Mouse (Mus musculus) fibroblast of lung, adult 2 months (primary cell): ENCODE data around the gene Irf2bp2.

Source experiments
- DNase-seq: peaks from one replicate; pipeline ENCODE4 v3.0.0-alpha.2; 2011; ENCODE audit warnings: low read depth

Gene Irf2bp2

DNA sequence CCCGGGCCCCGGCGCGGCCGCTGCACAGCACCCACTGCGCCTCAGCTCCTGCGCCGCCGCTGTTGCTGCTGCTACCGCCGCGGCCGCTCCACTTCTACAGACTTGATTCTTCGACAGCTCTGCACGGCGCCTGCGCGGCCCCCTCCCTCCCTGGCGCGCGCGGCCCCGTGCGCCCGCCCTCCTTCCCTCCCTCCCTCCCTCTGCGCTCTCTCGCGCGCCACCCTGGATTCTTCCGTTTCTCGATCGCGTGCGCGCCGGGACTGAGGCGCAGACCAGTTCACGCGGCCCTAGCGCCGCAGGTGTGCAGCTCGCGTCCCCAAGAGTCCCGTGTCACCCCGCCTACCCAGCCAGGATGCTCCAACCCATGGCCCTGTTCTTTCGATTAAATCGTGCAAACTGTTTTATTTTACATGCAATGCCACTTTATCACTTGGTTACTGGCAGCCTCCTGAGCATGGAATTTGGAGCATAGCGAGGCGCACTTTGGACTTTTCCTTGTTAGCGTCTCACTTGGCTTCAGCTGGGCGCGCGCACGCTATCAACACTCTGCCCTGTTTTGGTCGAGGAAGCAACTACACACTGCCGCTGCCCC lies at the start of gene Irf2bp2:
Gene Irf2bp2 (minus strand): TSS at position 98 of the 592 bp plus-strand sequence.
- peak; percentile 76 for DNase-seq

- no peak for DNase-seq
Measured at GRCm38 (mm10) chr8:126642665-126643064, 48.9 kb upstream of the Irf2bp2 start.

DNA sequence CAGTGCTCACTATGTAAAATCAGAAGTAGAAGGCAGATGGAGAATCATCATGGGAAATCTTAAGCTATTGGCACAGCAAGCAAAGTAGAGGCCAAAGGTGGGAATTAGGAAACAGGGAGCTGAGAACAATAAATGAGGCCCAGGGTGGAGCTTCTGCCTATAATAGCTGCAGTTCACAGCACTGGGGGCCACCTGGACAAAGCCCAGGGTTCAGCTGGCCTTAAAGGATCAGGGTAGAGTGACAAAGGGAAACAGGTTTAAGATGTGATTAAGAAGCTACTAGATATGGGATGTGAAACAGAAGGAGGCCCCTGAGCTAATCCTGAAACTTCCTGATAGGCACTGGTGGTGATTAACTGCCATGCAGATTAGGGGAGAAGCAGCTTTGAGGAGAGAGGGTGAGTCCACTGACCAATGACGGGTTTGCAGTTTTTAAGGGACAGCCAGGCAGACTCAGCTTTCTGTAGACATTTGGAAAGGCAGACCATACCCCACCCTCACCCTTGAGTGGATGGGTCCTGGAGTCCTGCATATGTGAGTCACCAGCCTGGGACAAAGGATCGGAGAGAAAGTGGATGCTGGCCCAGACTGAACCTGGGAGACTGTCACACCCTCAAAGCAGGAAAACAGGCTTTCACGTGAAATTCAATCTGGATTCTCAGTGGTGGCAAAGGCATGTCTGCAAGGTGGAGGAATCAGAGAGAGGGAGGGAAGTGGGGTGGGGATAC lies 47.9 kb upstream of the Irf2bp2 start:
- no peak for DNase-seq

DNA sequence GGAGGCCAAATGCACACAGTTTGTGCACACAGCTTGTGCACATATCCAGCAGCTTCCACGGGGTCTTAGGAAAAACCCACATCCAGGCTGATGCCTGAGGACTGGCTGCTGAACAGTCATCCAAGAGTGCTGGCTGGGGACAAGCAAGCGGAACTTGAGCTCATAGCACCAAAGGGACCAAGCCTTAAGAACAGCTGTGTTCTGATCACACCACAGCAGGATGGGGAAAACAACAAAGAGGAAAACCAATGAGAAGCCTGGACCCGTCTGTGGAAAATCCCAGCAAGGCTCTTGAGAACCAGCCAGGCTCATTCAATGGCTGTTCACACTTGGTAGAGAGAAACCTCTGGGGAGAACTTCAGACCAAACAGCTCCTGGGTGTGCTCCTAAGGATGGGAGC lies 45.4 kb upstream of the Irf2bp2 start:
- no peak for DNase-seq

GRCm38 (mm10) chr8:126638027-126638426 lies 44.2 kb upstream of the Irf2bp2 start:
- DNase-seq: no peak

DNA sequence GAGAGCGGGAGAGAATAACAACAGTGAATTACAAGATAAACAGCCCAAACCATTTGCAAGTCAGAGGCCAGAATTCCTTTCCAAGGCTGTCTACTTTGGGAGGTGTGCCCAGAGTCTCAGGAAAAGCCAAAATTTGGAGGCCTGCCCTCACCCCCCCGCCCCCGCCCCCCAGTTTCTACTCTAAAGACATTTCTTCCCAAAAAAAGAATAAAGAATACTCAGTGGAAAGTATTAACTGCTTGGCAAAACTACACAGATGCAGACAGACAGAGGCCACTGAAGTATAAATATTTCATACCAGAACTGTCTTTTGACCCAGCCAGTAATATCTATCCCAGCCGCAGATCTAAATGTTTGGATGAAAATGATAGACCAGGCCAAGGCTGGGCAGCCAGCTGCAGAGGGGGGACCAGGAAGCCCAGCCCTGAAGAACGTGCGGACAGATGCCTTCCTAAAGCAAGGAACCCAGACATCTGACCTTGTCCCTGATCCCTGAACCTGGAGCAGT lies 40.8 kb upstream of the Irf2bp2 start:
- no peak for DNase-seq

DNA sequence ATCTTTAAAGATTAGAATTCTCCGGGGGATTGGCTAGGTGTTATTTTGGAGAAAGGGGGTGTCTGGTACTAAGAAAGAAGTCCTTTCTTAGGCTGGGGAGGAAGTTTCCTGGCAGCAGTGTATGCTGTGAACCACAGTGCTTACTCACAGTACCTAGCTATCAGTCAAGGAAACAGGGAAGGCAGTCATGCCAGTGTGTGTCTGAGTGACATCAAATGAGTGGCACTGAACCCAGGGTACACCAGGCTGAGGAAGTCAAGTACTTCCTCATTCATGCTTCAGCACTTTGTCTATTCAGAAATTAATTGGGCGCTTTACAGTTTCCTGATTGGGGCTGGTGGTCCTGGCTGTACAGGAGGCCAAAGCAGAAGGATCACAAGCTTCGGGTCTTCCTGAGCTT lies 34.8 kb upstream of the Irf2bp2 start:
- no peak for DNase-seq

DNA sequence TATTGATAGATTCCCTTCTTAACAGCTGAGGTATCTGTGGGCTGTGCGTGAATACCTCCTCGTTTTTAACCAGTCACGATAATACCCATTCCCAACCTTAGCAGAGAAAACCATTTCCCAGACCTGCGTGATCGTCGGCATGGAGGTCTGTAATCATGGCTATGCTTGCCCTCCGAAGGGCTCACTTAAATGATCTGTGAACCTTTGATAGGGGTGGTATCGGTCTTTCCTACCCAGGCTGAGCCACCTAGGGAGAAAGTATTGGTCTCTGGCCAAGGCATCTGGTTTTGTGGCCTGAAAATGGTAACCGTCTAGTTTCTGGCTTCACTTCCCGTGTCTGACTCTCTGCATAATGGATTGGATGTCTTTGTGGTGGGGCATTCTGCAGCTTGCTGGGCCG lies 32.6 kb upstream of the Irf2bp2 start:
- DNase-seq: no peak

DNA sequence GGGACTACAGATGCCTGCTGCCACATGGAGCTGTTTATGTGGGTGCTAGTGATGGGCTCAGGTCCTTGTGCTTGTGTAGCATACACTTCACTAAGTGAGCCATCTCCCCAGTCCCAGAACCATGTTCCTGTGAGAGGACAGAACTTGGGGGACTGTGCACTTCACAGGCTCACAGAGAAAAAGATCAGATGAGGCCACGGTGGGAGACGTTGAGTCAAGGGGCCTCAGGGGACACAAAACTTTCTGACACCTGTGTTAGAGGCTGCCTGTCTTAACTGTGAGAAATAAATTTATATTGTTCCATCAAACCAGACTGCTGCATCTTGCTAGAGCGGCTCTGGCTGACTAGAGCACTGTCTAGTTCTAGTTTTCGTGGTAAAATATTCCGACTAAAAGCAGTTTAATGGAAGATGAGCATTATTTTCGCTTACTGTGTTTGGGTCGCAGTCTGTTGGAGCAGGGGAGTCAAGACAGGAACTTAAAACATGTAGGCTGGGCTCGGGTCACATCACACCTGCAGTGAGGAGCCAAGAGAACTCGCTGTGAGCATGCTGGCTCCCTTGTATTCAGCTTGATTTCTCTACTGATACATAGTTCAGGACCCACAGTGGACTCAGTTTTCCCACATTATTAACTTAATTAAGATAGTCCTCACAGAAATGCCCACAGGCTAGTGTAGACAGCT lies 28.5 kb upstream of the Irf2bp2 start:
- no peak for DNase-seq

- no peak for DNase-seq
Measured at GRCm38 (mm10) chr8:126620721-126621120, 26.9 kb upstream of the Irf2bp2 start.

DNA sequence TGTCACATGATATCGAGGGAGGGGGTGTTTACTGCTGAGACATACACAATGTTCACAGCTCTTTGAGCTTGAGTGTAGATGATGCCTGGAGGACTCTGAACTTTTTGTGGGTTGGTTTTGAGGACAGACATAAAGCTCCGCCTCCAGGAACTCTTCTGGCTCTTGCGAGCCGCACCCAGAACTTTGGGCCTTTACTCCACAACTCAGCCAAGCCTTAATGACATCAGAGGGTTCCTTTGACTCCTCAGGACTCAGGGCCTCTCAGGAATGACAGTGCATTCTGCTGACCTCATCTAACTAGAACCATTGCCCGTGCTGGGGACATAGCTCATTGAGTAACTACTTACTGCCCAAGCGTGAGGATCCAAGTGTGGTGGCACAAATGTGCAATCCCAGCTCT lies 25.7 kb upstream of the Irf2bp2 start:
- no peak for DNase-seq

DNA sequence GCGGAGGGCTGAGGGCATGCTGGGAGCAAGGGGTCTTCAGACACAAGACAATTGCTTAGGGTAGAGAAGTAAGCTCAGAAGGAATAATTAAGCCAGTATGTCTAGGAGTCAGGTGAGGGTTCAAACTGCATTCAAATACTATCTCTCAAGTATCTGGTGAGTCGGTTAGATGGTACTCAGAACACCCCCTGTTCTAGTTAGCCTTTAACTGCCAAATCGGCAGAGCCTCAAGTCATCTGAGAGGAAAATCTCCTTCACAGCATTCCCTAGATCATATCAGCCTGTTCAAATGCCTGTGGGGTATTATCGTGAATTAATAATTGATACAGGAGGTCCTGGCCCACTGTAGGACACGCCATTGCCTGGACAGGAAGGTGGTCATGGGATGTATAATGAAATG lies 23.9 kb upstream of the Irf2bp2 start:
- DNase-seq: no peak

DNA sequence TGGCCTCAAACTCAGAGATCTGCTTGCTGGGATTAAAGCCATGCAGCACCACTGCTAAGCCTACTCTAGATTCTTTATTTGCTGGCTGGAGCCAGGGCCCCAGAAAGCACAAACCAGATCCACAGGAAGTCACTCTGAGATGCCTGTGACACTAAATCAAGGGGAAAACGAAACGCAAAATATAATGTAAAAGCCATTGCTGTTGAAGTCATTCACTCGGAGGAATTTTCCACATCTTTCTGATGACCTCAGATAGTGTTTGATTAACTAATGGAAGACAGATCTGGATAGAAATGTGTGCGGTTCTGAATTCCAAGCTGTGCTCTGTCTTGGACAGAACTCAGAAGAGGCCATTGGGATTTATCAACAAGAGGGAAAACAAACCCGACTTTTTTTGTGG lies 22.9 kb upstream of the Irf2bp2 start:
- no peak for DNase-seq

DNA sequence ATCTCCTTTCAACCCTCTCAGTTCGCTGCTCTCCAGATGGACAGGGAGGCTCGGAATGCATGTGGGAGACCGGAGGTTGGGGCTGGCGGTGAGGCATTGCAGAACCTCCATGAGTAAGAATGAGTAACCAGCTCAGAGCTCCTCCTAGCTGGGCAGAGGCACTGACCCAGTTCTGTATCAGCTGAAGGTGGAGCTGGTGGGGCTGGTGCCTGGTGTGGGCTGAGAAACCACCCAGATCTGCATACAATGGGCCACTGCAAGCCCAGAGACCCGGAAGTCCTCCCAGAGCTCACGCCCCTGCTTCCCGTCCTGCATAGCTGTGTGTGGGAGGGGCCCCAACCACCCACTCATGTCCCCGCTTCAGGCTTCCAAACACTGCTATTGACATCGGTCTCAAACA lies 22.0 kb upstream of the Irf2bp2 start:
- DNase-seq: peak; percentile 94

- DNase-seq: no peak
Measured at GRCm38 (mm10) chr8:126614740-126615132, 20.9 kb upstream of the Irf2bp2 start.

DNA sequence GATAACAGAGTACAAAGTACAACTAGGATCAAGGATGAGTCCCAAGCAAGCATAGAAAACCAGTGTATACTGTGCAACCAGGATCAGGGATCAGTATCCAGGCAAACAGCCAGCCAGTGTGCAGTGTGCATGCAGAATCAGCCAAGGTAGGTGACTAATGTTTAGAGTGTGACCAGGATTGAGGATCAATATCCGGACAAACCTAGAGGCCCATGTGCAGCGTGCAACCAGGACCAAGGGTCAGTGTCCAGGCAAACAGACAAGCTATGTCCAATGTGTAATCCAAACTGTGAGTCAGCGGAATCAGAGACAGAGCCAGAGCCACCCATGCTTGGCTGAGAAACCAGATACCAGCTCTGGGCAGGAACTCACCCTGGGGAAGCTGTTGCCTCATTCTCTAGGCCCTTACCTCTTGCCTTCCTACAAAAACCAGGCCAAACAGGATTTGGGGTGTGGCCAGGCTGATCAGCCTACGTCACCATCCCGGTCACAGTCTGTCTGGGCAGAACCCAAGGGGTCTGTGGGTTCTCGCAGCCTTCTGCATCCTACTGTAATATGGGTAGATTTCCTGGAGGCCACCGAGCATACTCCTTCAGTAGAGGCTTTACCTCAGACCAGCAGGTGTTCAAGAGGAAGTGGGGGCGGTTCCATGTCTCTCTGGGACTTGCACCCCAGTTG lies 20.4 kb upstream of the Irf2bp2 start:
- DNase-seq: peak; percentile 91

DNA sequence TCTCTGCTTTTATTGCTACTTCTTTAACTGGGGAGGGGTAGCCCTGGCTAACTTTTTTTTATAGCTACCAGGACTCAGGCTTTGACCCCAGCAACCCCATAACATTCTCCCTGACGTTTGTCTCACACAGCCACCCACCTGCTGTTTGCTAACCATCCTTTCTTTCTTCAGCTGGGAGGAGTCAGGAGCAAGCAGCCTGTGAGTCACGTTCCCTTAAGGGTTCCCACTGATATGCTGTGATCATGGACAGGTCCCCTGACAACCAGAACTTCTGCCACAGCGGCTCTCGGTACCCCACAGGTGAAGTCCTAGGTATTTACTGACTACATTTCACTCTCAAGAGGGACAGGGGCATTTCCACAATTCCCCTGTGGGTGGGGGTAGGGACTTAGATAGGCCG lies 19.4 kb upstream of the Irf2bp2 start:
- no peak for DNase-seq

GRCm38 (mm10) chr8:126612739-126613138 lies 19.0 kb upstream of the Irf2bp2 start:
- no peak for DNase-seq

DNA sequence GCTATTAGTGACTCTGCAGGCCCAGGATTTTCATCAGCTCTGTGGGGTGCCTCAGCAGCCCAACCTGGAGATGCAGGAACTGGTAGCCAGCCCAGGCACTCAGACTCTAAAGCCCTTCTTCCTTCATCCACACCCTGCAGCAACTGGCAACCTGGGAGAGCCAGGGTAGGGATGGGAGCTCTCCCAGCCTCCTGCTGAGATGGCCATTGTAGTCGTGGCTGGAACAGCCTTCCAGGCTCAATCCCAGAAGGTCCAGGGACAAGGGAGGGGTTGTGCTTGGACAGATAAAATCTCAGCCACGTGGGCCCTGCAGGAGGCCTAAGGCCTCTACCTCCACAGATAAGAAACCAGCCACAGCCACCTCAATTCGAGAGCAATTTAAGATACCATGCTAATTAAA lies 16.9 kb upstream of the Irf2bp2 start:
- no peak for DNase-seq

DNA sequence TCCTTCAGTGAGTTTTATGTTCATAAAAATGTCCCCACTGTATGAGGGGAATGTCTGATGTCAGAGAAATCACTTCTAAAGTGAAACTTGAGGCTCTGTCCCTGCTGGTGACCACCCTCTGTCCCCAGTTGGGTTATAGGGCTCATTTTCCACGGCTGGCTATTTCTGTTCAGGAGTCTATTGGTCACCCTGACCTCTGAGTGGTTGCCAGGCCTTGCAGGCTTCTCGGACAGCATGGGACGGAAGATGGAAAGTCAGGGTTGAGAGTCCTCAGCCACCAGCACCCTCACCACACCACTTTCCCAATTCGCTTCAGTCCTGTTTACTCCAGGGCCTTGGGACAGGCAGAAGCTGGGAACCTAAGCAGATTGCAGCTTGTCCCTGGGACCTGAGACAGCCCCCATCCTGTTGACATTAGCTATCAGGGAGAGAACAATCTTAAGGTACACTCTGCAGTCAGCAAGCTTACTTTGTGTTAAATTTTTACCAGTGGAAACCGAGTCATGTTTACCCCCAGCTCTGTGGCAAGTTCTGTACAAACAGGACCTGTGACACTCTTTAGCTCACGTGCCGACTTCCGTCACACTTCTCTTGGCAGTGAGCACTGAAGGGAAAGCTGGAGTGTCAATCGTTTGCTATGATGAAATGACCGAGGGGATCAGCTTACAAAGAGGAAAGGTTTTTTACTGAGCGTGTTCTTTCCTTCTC lies 15.9 kb upstream of the Irf2bp2 start:
- DNase-seq: no peak

DNA sequence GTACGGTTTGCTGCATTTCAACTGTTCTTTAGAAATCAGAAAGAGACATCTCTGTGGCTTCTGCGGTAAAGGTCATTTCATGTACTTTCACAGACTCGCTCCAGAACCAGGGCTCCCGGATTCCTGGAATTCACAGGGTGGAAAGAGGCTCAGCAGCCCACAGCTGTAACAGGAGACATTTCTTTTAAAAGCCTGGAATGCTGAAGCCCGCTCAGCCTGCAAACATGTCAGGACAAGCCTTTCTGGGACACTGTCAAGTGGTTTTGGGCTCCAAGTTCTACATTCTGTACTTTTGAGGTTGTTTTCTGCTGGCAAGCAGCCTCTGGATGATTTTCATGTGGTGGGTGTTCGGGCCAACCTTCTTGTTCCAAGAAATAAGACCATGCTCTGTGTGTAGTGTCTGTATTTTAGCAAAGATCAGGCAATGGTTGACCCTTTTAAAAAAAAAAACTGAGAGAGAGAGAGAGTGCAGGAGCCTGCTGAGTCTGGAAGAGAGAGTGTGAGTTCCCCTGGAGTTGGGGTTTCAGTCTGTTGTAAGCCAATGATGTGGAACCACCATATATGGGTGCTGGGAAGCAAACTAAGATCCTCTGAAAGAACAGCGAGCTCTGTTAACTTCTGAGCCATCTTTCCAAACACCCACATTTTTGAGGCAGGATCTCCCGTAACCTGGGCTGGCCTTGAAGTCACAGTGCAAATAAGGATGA lies 9.6 kb upstream of the Irf2bp2 start:
- DNase-seq: peak; percentile 98
